Mouse (Mus musculus): ENCODE results near the gene Chn2. TPM values are rescaled to one million over a fixed set of nuclear protein-coding genes. Genes with fewer than 3 reads are reported as not detected.

Gene Chn2
- polyA plus RNA-seq, 1 experiment from 2014 or later: 12.0 TPM

GRCm38 (mm10) chr6:54272556-54273378 lies 233.4 kb downstream of the Chn2 start:
- peak overlapping the region; percentile 13 for H3K4me2 ChIP-seq
- peaks cover 35% of the 10 kb centered on the region for H3K4me1 ChIP-seq (replicated peaks)
- 0 out of 2 replicates have a peak, but pooled peaks cover 3% of the 10 kb centered on the region for H3K27me3 ChIP-seq
- ATAC-seq (ENCODE audit: insufficient number of reproducible peaks, insufficient read depth, low FRiP score, low TSS enrichment, low read depth): 0 out of 2 replicates have a peak, but pooled peaks have one; percentile 59
- H3K36me3 ChIP-seq: no peaks in the 10 kb centered on the region
- WGBS: 35% methylated on average over 14 of the region's 14 CpGs
- H3K27ac ChIP-seq: peak overlapping the region; percentile 75
- H3K4me3 ChIP-seq (replicated peaks): no peak overlapping the region
- H3K9me3 ChIP-seq: no peaks in the 10 kb centered on the region
- H3K9ac ChIP-seq (replicated peaks): peak overlapping the region; percentile 8; the same call in 1 of the 2 replicates

- Histone ChIP-seq H3K4me3 (replicated peaks) (no peak overlapping the region), H3K27me3 (0 out of 2 replicates have a peak, but pooled peaks cover 3% of the 10 kb centered on the region), H3K27ac (peak overlapping the region; percentile 75), H3K9ac (replicated peaks) (peak overlapping the region; percentile 8; the same call in 1 of the 2 replicates), H3K9me3 (no peaks in the 10 kb centered on the region), H3K4me1 (replicated peaks) (peaks cover 40% of the 10 kb centered on the region), H3K36me3 (no peaks in the 10 kb centered on the region), H3K4me2 (peak overlapping the region; percentile 13)
- ATAC-seq (ENCODE audit: insufficient number of reproducible peaks, insufficient read depth, low FRiP score, low TSS enrichment, low read depth): 0 out of 2 replicates have a peak, but pooled peaks have one; percentile 10
- 53% methylated on average over 6 of the region's 6 CpGs for WGBS
Observed at GRCm38 (mm10) chr6:54273379-54273730, 234.0 kb downstream of the Chn2 start.

- H3K27me3 ChIP-seq: 0 out of 2 replicates have a peak, but pooled peaks cover 3% of the 10 kb centered on the region
- peaks cover 31% of the 10 kb centered on the region for H3K4me1 ChIP-seq (replicated peaks)
- no peaks in the 10 kb centered on the region for H3K9me3 ChIP-seq
- no peak for ATAC-seq (ENCODE audit: insufficient number of reproducible peaks, insufficient read depth, low FRiP score, low TSS enrichment, low read depth)
- 91% methylated on average over 4 of the region's 4 CpGs for WGBS
- no peak overlapping the region for H3K4me2 ChIP-seq
- H3K9ac ChIP-seq (replicated peaks): no peak overlapping the region
- no peak overlapping the region for H3K27ac ChIP-seq
- no peaks in the 10 kb centered on the region for H3K36me3 ChIP-seq
- H3K4me3 ChIP-seq (replicated peaks): no peak overlapping the region
Observed at GRCm38 (mm10) chr6:54277234-54277633, 237.9 kb downstream of the Chn2 start.

- H3K9ac ChIP-seq (replicated peaks): no peak overlapping the region
- no peak for ATAC-seq (ENCODE audit: insufficient number of reproducible peaks, insufficient read depth, low FRiP score, low TSS enrichment, low read depth)
- H3K4me3 ChIP-seq (replicated peaks): no peak overlapping the region
- H3K27ac ChIP-seq: no peak overlapping the region
- H3K36me3 ChIP-seq: no peaks in the 10 kb centered on the region
- WGBS: 68% methylated on average over 5 of the region's 5 CpGs
- H3K4me1 ChIP-seq (replicated peaks): peaks cover 25% of the 10 kb centered on the region
- H3K27me3 ChIP-seq: 0 out of 2 replicates have a peak, but pooled peaks cover 3% of the 10 kb centered on the region
- no peaks in the 10 kb centered on the region for H3K9me3 ChIP-seq
- no peak overlapping the region for H3K4me2 ChIP-seq
Observed at GRCm38 (mm10) chr6:54277828-54278227, 238.5 kb downstream of the Chn2 start.

GRCm38 (mm10) chr6:54278613-54279012 lies 239.3 kb downstream of the Chn2 start:
- ATAC-seq (ENCODE audit: insufficient number of reproducible peaks, insufficient read depth, low FRiP score, low TSS enrichment, low read depth): no peak
- WGBS: 70% methylated on average over 2 of the region's 2 CpGs
- no peak overlapping the region for H3K27ac ChIP-seq

GRCm38 (mm10) chr6:54279391-54279790 lies 240.0 kb downstream of the Chn2 start:
- peaks cover 11% of the 10 kb centered on the region; the same call in 1 of the 2 replicates for H3K4me1 ChIP-seq (replicated peaks)
- no peaks in the 10 kb centered on the region for H3K36me3 ChIP-seq
- H3K4me3 ChIP-seq (replicated peaks): no peak overlapping the region
- H3K9ac ChIP-seq (replicated peaks): no peak overlapping the region
- H3K27ac ChIP-seq: 0 out of 2 replicates have a peak overlapping the region, but pooled peaks have one; percentile 17
- WGBS: 67% methylated on average over 11 of the region's 11 CpGs
- H3K4me2 ChIP-seq: no peak overlapping the region
- no peaks in the 10 kb centered on the region for H3K9me3 ChIP-seq
- H3K27me3 ChIP-seq: no peaks in the 10 kb centered on the region
- no peak for ATAC-seq (ENCODE audit: insufficient number of reproducible peaks, insufficient read depth, low FRiP score, low TSS enrichment, low read depth)

More at GRCm38 (mm10) chr6:54278613-54279012, 239.3 kb downstream of the Chn2 start:
- Histone ChIP-seq H3K36me3 (no peaks in the 10 kb centered on the region), H3K4me3 (replicated peaks) (no peak overlapping the region), H3K4me1 (replicated peaks) (peaks cover 17% of the 10 kb centered on the region), H3K27me3 (0 out of 2 replicates have a peak, but pooled peaks cover 3% of the 10 kb centered on the region), H3K9me3 (no peaks in the 10 kb centered on the region), H3K4me2 (no peak overlapping the region), H3K9ac (replicated peaks) (no peak overlapping the region)

GRCm38 (mm10) chr6:54280248-54280647 lies 240.9 kb downstream of the Chn2 start:
- no peak for ATAC-seq (ENCODE audit: insufficient number of reproducible peaks, insufficient read depth, low FRiP score, low TSS enrichment, low read depth)
- Histone ChIP-seq H3K9me3 (no peaks in the 10 kb centered on the region), H3K27me3 (no peaks in the 10 kb centered on the region), H3K4me1 (replicated peaks) (peaks cover 6% of the 10 kb centered on the region; the same call in 1 of the 2 replicates), H3K9ac (replicated peaks) (no peak overlapping the region), H3K36me3 (no peaks in the 10 kb centered on the region), H3K4me2 (no peak overlapping the region), H3K27ac (no peak overlapping the region), H3K4me3 (replicated peaks) (no peak overlapping the region)
- 87% methylated on average over 6 of the region's 6 CpGs for WGBS

- Histone ChIP-seq H3K27ac (no peak overlapping the region), H3K36me3 (no peaks in the 10 kb centered on the region), H3K4me2 (no peak overlapping the region), H3K9ac (replicated peaks) (no peak overlapping the region), H3K4me1 (replicated peaks) (peaks cover 2% of the 10 kb centered on the region; the same call in 1 of the 2 replicates), H3K27me3 (no peaks in the 10 kb centered on the region), H3K9me3 (no peaks in the 10 kb centered on the region), H3K4me3 (replicated peaks) (no peak overlapping the region)
- WGBS: 66% methylated on average over 1 of the region's 1 CpGs
- ATAC-seq (ENCODE audit: insufficient number of reproducible peaks, insufficient read depth, low FRiP score, low TSS enrichment, low read depth): no peak
Observed at GRCm38 (mm10) chr6:54283299-54283698, 243.9 kb downstream of the Chn2 start.

- no peak for ATAC-seq (ENCODE audit: insufficient number of reproducible peaks, insufficient read depth, low FRiP score, low TSS enrichment, low read depth)
- WGBS: 85% methylated on average over 12 of the region's 12 CpGs
Observed at GRCm38 (mm10) chr6:54284167-54284711, 244.9 kb downstream of the Chn2 start.

GRCm38 (mm10) chr6:54286813-54287212 lies 247.5 kb downstream of the Chn2 start:
- H3K4me3 ChIP-seq (replicated peaks): no peak overlapping the region
- no peaks in the 10 kb centered on the region for H3K9me3 ChIP-seq
- no peak overlapping the region for H3K4me2 ChIP-seq
- WGBS: 82% methylated on average over 5 of the region's 5 CpGs
- no peak overlapping the region for H3K27ac ChIP-seq
- no peaks in the 10 kb centered on the region for H3K27me3 ChIP-seq
- no peaks in the 10 kb centered on the region for H3K4me1 ChIP-seq (replicated peaks)
- no peak for ATAC-seq (ENCODE audit: insufficient number of reproducible peaks, insufficient read depth, low FRiP score, low TSS enrichment, low read depth)
- H3K9ac ChIP-seq (replicated peaks): no peak overlapping the region
- no peaks in the 10 kb centered on the region for H3K36me3 ChIP-seq

More at GRCm38 (mm10) chr6:54284167-54284711, 244.9 kb downstream of the Chn2 start:
- Histone ChIP-seq H3K36me3 (no peaks in the 10 kb centered on the region), H3K4me2 (no peak overlapping the region), H3K4me3 (replicated peaks) (no peak overlapping the region), H3K9me3 (no peaks in the 10 kb centered on the region), H3K27me3 (no peaks in the 10 kb centered on the region), H3K9ac (replicated peaks) (no peak overlapping the region), H3K4me1 (replicated peaks) (no peaks in the 10 kb centered on the region), H3K27ac (no peak overlapping the region)

GRCm38 (mm10) chr6:54289774-54290500 lies 250.6 kb downstream of the Chn2 start:
- no peaks in the 10 kb centered on the region for H3K27me3 ChIP-seq
- no peak overlapping the region for H3K4me3 ChIP-seq (replicated peaks)
- no peaks in the 10 kb centered on the region for H3K36me3 ChIP-seq
- WGBS: 80% methylated on average over 10 of the region's 10 CpGs
- ATAC-seq (ENCODE audit: insufficient number of reproducible peaks, insufficient read depth, low FRiP score, low TSS enrichment, low read depth): no peak
- no peaks in the 10 kb centered on the region for H3K4me1 ChIP-seq (replicated peaks)
- H3K9ac ChIP-seq (replicated peaks): no peak overlapping the region
- no peaks in the 10 kb centered on the region for H3K9me3 ChIP-seq
- no peak overlapping the region for H3K4me2 ChIP-seq
- no peak overlapping the region for H3K27ac ChIP-seq
